Mouse (Mus musculus) adrenal gland, adult 18-20 months (tissue): ENCODE data around the gene Ykt6. TPM values are rescaled to one million over a fixed set of nuclear protein-coding genes. Genes with fewer than 3 reads are reported as not detected.

Experiments
- DNase-seq, 2 experiments: peaks; one replicate each; pipeline ENCODE4 v3.0.0; 2021 to 2022; ENCODE audit warnings: low spot score in 2 of 2
- long read RNA-seq, 2 experiments: library from polyadenylated mRNA; stranded (forward); transcript quantifications; one replicate each; pipeline ENCODE4 v2.0.0; 2021
- total RNA-seq, 2 experiments: library from RNA; stranded (reverse); gene quantifications; 1 replicate in 1 of 2; 2 replicates in 1 of 2; pipeline ENCODE4 v1.2.3; 2021

The Ykt6 gene
- total RNA-seq: 10 to 100 TPM; 65.6 to 85.9 TPM
- long read RNA-seq, experiment 1, transcript Ykt6-201 (7 exons, 2,541 nt): major isoform, 37 of 41 reads
- long read RNA-seq, experiment 1, partial matches to known transcripts: 2 of 41 reads
- long read RNA-seq, experiment 1, other reads (novel, unspliced or antisense): 2 of 41 reads
- long read RNA-seq, experiment 2, transcript Ykt6-201 (7 exons, 2,541 nt): major isoform, 58 of 86 reads
- long read RNA-seq, experiment 2, partial matches to known transcripts: 4 of 86 reads
- long read RNA-seq, experiment 2, other reads (novel, unspliced or antisense): 24 of 86 reads

- DNase-seq: peak; percentile 95
These were observed at the start of gene Ykt6 for GRCm38 (mm10) chr11:5955546-5956276. Gene Ykt6 (plus strand): TSS chr11:5955693.

- no peak for DNase-seq
These were observed 49.5 kb upstream of the Ykt6 start for GRCm38 (mm10) chr11:5905778-5906518.

GRCm38 (mm10) chr11:5907096-5907495 is 48.4 kb upstream of the Ykt6 start:
- DNase-seq: no peak

- DNase-seq: no peak
These were observed 46.9 kb upstream of the Ykt6 start for GRCm38 (mm10) chr11:5908642-5909041.

GRCm38 (mm10) chr11:5912635-5913034 is 42.9 kb upstream of the Ykt6 start:
- peak; percentile 45 to 54 for DNase-seq

GRCm38 (mm10) chr11:5913256-5913655 is 42.2 kb upstream of the Ykt6 start:
- DNase-seq: peak in 1 of 2 experiments; percentile 16

GRCm38 (mm10) chr11:5913936-5914335 is 41.6 kb upstream of the Ykt6 start:
- DNase-seq: no peak

GRCm38 (mm10) chr11:5914940-5915339 is 40.6 kb upstream of the Ykt6 start:
- peak in 1 of 2 experiments; percentile 9 for DNase-seq

GRCm38 (mm10) chr11:5915429-5916177 is 39.9 kb upstream of the Ykt6 start:
- no peak for DNase-seq

- DNase-seq: no peak
These were observed 39.3 kb upstream of the Ykt6 start for GRCm38 (mm10) chr11:5916178-5916548.

- DNase-seq: peak in 1 of 2 experiments; percentile 12
These were observed 37.4 kb upstream of the Ykt6 start for GRCm38 (mm10) chr11:5918111-5918510.

GRCm38 (mm10) chr11:5919606-5920005 is 35.9 kb upstream of the Ykt6 start:
- DNase-seq: peak in 1 of 2 experiments; percentile 7

GRCm38 (mm10) chr11:5920323-5920960 is 35.1 kb upstream of the Ykt6 start:
- peak in 1 of 2 experiments; percentile 18 for DNase-seq

GRCm38 (mm10) chr11:5924699-5925098 is 30.8 kb upstream of the Ykt6 start:
- peak in 1 of 2 experiments; percentile 1 for DNase-seq

- no peak for DNase-seq
These were observed 28.7 kb upstream of the Ykt6 start for GRCm38 (mm10) chr11:5926696-5927220.

- peak in 1 of 2 experiments; percentile 7 for DNase-seq
These were observed 24.9 kb upstream of the Ykt6 start for GRCm38 (mm10) chr11:5930578-5930977.

GRCm38 (mm10) chr11:5931947-5932346 is 23.5 kb upstream of the Ykt6 start:
- peak in 1 of 2 experiments; percentile 34 for DNase-seq

- DNase-seq: peak in 1 of 2 experiments; percentile 5
These were observed 21.0 kb upstream of the Ykt6 start for GRCm38 (mm10) chr11:5934531-5934930.

- peak in 1 of 2 experiments; percentile 12 for DNase-seq
These were observed 12.5 kb upstream of the Ykt6 start for GRCm38 (mm10) chr11:5942966-5943365.

- peak; percentile 34 to 56 for DNase-seq
These were observed 10.4 kb upstream of the Ykt6 start for GRCm38 (mm10) chr11:5945096-5945495.
